Mouse (Mus musculus) right cerebral cortex, adult 2 months (tissue): ENCODE data around the gene Taf15.
"Not testable (repeated sequence)": the region's sequence is repeated elsewhere in the genome, so short reads cannot be mapped to it uniquely, and the experiment has no call there.

ENCODE experiments used
- DNase-seq, 2 experiments: peaks; one replicate each; pipeline ENCODE4 v3.0.0; 2021 to 2022; ENCODE audit warnings: low spot score in 2 of 2

Taf15 gene

DNA sequence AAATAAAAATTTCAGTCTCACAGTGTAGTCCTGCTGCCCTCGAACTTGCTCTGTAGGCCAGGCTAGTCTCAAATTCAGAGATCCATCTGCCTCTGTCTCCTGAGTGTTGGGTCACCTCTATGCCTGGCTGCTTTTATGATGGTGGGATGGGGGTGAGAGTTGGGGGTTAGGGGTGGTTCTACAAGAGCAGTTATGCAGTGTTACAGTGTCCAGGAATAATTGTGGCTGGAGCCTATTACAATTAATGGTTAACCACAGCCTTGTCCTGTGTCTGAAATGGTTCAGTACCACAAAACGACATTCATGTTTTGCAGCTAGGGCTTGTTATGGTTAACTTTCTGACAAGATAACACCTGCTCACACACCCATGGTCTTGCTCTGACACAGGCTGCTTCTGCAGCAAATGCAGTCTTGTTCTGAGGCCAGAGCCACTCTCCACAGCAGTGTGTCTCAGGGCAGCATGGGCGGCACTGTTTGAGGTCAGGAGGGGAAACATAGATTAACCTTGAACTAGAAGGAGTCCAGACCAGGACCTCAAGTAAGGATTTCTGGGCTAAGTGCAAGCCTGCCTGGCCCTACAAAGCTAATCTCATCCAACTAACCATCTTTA lies 65.9 kb downstream of the Taf15 start:
- no peak for DNase-seq

DNA sequence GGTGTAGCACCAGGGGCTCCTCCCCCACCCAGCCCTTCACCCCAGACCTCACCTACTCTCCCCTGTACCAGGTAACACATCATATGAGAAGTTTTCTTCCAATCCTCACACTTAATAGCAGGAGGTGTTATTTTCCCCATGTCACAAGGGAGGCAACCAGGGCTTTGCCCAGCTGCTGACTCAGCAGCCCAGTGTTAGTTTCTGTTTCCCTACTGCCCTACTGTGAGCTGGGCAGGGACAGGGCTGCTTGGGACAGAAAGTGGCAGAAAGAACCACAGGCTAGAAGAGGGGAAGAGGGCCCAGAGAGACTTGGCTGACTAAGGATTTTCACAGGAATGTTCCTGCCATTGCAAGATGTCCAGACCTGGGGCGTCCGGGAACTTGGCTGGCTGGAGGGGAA lies 68.0 kb downstream of the Taf15 start:
- DNase-seq: no peak

DNA sequence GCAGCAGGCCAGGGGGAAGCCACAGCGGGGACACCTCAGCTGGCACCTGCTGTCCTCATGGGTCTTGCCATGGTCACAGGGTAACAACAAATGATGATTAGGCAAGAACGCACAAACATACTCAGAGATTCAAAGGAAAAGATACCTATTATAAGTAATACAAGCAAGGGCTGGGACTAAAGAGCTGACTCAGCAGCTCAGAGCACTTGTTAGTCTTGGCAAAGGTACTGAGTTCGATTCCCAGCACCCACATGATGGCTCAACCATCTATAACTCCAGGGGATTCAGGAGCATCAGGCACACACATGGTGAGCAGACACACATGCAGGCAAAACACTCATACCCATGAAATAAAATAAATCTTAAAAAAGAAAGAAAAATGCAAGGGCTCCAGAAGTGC lies 68.5 kb downstream of the Taf15 start:
- no peak for DNase-seq

DNA sequence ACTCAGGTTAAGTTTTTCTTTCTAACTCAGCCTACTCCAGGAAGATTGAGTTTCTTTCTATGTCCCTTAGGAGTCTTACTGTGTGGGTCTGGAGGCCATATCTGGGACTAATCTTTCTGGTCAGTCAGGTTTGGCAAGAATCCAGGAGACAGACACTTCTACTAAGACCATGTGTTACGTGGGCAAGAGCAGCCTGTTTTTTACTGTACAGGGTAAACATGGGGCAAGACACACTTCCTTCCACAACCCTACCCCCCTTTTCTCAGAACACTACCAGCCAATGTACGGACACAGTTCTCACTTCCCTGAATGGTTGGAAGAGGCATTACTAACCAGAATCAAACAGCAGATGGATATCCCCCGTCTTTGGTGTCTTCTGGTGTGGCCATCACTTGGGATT lies 71.3 kb downstream of the Taf15 start:
- no peak for DNase-seq

DNA sequence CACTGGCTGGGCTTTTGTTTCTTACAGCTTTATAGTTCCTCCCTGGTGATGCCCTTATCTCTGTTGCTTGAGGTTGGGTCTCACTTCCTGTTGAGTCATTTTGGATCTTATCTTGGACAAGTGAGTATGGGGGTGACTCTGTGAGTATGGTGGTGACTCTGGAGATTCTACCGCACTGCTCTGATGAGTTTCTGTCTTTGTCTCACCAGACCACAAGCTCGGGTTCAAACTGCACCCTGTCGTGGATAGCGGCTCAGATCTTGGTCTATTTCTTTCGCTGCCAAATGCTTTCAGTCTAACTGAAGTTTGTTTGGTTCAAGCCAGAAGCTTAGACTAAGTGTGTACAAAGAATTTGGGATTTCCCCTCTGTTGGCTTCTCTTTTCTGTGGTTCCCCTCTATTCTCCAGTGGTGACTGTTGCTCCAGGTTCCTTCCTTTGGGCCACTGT lies 77.3 kb downstream of the Taf15 start:
- DNase-seq: no peak

DNA sequence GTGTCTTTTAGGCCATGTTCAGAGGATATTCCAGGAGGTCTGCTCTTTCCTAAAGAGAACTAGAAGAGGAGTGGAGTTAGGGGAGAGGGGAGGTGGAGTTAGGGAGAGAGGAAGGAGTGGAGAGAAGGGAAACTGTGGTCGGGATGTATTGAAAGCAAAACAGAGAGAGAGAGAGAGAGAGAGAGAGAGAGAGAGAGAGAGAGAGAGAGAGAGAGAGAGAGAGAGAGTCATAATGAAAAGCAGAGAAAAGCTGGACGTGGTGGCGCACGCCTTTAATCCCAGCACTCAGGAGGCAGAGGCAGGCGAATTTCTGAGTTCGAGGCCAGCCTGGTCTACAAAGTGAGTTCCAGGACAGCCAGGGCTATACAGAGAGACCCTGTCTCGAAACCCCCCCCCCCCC lies 78.2 kb downstream of the Taf15 start:
- DNase-seq: not testable (repeated sequence)

DNA sequence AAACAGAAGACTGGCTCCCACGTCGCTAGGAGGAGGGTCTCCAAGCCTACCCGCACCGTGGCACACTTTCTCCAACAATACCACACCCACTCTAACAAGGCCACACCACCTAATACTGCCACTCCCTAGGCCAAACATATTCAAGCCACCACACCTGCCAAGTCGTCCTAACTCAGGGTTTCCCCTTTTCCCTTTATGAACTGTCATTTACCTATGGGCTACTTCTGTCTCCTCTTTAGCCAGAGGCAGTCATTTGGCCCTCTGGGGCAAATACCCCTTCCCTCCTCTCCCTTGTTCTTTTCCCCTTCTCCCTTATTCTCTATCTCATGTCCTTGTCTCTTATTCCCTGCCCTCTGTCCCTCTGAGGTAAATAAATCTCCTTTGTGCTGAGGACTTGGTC lies 78.8 kb downstream of the Taf15 start:
- no peak for DNase-seq
